Mouse (Mus musculus) macrophage (primary cell): Measurements from ENCODE around the gene Rasl10a. TPM values are rescaled to one million over a fixed set of nuclear protein-coding genes. Genes with fewer than 3 reads are reported as not detected.
"Not testable (repeated sequence)": the region's sequence is repeated elsewhere in the genome, so short reads cannot be mapped to it uniquely, and the experiment has no call there.

Source experiments
- H3K27ac ChIP-seq: fragments of 350-480 bp; formaldehyde crosslinking; 2 replicates; pipeline ENCODE4 v1.9.0; 2021
- H3K36me3 ChIP-seq: fragments of 350-480 bp; formaldehyde crosslinking; 2 replicates; pipeline ENCODE4 v1.9.0; 2021; ENCODE audit errors: inconsistent target
- H3K4me3 ChIP-seq: fragments of 350-480 bp; formaldehyde crosslinking; 2 replicates; pipeline ENCODE4 v1.9.0; 2021; ENCODE audit errors: inconsistent target
- H3K79me2 ChIP-seq: fragments of 350-480 bp; formaldehyde crosslinking; 2 replicates; pipeline ENCODE4 v1.9.0; 2021; ENCODE audit errors: inconsistent target
- WGBS: methylation state at CpG from one replicate; pipeline ENCODE4 v1.1.7; 2026; ENCODE audit warnings: inconsistent platforms; ENCODE audit not compliant: missing documents; 5-methylcytosine and 5-hydroxymethylcytosine counted together
- polyA plus RNA-seq: library from polyadenylated mRNA; stranded (reverse); fragments of 250-400 nt; gene quantifications from 3 replicates; pipeline ENCODE4 v1.2.4, GENCODE M21; 2018; ENCODE audit warnings: inconsistent platforms

Gene Rasl10a
- polyA plus RNA-seq, 1 experiment from 2014 or later, result not detected

DNA sequence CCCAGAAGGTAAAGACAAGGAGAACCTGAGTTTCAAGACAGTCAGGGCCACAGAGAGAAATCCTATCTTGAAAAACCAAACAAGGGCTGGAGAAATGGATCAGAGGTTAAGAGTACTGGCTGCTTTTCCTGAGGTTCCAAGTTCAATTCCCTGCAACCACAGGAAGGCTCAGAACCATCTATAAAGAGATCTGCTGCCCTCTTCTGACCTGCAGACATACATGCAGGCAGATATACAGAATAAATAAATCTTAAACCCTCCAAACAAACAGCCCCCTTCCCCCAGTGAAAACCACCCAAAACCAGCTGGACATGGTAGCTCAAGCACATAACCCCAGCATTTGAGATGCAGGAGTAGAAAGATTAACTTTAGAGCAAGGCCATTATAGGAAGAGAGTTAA, 17.8 kb downstream of the Rasl10a start:
- peaks cover 63% of the 10 kb centered on the region for H3K36me3 ChIP-seq
- no peak overlapping the region for H3K27ac ChIP-seq

DNA sequence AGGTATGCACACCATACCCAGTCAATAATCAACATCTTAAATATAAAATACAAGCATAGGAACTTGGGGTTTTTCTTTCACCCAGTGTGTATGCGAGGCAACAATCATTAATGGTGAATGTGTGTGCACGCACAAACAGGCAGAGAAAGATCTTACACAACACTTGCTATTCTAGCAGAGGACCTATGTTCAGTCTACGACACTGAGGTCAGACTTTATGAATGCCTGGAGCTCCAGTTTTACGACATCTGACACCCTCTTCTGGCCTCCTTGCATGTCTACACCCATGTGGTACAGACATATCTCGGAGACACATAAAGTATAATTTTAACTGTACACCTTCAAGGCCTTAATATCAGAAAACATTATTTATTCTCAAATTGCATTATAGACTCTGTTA, 18.9 kb downstream of the Rasl10a start:
- peaks cover 63% of the 10 kb centered on the region for H3K36me3 ChIP-seq
- H3K27ac ChIP-seq, H3K4me3 ChIP-seq: not testable (repeated sequence)
- peaks cover 72% of the 10 kb centered on the region for H3K79me2 ChIP-seq
- WGBS, result 90% methylated on average over 2 of the region's 5 CpGs

More for the DNA sequence above, 17.8 kb downstream of the Rasl10a start:
- Histone ChIP-seq H3K79me2 (peaks cover 61% of the 10 kb centered on the region), H3K4me3 (no peak overlapping the region)

DNA sequence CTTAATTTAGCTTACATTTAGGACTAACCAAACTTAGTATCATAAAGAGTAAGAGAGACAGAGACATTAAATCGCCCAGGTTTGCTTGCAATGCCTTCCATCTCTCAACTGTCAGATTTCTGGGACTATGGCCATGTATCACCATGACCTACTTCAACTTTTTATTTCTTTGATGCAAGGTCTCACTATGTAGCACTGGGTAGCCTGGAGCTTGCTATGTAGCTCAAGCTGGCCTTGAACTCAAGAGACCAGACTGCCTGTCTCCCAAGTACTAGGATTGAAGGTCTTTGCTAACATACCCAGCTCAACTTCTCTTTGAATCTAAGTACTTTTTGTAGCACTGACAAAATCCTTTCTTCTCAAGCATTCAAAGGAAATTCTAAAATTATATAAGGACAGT, 31.2 kb downstream of the Rasl10a start:
- WGBS, result 100% methylated on average over 1 of the region's 1 CpGs
- peaks cover 100% of the 10 kb centered on the region for H3K79me2 ChIP-seq
- peaks cover 93% of the 10 kb centered on the region for H3K36me3 ChIP-seq
- H3K27ac ChIP-seq, result no peak overlapping the region
- H3K4me3 ChIP-seq, result no peak overlapping the region

DNA sequence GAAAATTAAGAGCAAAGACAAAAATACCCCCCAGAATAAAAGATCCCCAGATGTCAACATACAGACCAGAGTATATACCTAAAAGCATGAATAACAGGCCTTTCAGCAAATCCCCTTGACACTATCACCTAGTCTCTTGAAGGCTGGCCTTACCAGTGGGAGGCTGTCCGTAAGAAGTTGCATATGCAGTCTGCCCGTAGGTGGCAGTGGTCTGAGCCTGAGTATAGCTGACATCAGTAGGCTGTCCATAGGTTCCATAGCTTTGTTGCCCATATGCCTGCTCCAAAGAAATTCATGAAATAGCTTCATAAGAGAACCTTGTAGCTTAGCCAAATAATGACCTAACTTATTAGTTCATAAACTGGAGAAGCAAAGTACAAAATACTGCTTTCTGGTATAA, 33.8 kb downstream of the Rasl10a start:
- peaks cover 100% of the 10 kb centered on the region for H3K79me2 ChIP-seq
- 46% methylated on average over 2 of the region's 2 CpGs for WGBS
- H3K36me3 ChIP-seq, result peaks cover 67% of the 10 kb centered on the region
- H3K4me3 ChIP-seq, result no peak overlapping the region
- H3K27ac ChIP-seq, result no peak overlapping the region

DNA sequence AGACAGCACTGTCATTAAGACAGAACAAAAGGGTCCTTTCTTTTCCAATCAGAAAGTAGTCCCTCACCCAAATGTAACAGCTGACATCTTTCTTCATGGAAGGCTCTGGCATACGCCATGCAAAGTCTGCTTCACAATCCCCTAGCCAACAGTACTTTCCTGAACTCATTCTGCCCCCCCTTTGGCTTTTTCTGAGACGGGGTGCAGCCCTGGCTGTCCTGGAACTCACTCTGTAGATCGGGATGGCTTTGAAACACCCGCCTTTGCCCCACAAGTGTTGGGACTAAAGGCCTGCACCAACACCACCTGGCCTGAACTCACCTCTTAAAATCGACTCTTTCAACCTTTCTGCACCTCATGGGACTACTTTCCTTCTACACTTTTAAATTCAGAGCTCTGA, 37.9 kb downstream of the Rasl10a start:
- Histone ChIP-seq H3K79me2 (peaks cover 84% of the 10 kb centered on the region), H3K4me3 (no peak overlapping the region), H3K36me3 (peaks cover 27% of the 10 kb centered on the region), H3K27ac (no peak overlapping the region)
- 76% methylated on average over 5 of the region's 5 CpGs for WGBS

DNA sequence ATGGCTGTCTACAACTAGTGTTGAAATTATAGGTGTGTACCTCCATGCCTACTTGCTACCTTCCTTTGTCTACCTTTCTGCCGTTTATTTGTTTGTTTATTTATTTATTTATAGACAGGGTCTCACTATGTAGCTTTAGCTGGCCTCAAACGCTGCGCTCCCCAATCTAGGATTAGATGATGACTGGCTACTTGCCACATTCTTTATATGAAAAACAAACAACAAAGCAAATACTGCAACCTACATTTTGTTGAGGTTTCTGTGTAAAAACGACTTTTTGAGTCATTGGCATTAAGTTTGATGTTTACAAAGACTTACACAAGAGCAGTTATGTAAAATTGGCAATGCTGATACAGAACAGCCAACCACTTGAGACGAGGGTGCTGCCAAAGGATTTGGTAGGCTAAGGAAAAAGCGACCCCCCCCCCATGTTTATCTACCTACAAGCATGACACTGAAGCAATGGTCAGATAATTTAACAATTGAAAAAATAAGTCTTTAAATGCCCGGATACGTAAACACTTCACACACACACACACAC, 38.6 kb downstream of the Rasl10a start:
- 51% methylated on average over 7 of the region's 8 CpGs for WGBS
- H3K4me3 ChIP-seq, result peak overlapping the region; percentile 84; the same call in 1 of the 2 replicates
- H3K36me3 ChIP-seq, result peaks cover 21% of the 10 kb centered on the region
- no peak overlapping the region for H3K27ac ChIP-seq
- H3K79me2 ChIP-seq, result peaks cover 77% of the 10 kb centered on the region

DNA sequence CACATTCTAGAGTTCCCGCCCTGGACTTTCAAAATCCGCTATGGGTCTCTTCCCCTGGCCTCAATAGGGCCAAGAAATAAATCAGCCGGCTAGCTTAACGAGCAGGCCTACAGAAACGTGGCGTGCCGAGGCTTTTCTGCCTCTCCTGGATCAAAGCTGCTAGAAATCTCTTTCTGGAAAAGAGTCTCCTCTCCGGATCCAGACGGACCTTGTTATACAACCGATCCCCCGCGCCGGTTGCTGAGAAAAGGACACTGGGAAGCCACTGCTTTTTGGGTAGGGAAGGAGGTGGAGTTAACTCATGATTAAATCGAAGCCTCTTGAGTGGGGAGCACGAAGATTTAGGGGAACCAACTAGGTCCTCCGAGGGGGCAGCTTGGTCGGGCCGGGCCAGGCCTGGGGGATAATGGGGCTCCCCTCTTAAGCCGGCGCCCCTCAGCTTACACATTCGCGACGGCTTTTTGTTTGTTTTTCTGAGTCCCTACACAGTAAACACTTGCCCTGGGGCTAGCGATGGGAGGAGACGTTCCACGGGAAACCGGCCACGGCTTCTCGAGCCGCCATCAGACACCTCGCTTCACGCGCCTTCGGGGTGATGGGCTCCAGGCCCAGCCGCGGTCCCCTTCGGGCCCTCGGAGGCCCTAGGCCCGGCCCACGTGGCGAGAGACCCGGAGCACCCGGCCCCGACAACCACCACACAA, 40.3 kb downstream of the Rasl10a start:
- Histone ChIP-seq H3K27ac (peak overlapping the region; percentile 99), H3K4me3 (peak overlapping the region; percentile 84), H3K36me3 (peaks cover 5% of the 10 kb centered on the region; the same call in 1 of the 2 replicates), H3K79me2 (peaks cover 61% of the 10 kb centered on the region)
- WGBS, result 3% methylated on average over 36 of the region's 44 CpGs

DNA sequence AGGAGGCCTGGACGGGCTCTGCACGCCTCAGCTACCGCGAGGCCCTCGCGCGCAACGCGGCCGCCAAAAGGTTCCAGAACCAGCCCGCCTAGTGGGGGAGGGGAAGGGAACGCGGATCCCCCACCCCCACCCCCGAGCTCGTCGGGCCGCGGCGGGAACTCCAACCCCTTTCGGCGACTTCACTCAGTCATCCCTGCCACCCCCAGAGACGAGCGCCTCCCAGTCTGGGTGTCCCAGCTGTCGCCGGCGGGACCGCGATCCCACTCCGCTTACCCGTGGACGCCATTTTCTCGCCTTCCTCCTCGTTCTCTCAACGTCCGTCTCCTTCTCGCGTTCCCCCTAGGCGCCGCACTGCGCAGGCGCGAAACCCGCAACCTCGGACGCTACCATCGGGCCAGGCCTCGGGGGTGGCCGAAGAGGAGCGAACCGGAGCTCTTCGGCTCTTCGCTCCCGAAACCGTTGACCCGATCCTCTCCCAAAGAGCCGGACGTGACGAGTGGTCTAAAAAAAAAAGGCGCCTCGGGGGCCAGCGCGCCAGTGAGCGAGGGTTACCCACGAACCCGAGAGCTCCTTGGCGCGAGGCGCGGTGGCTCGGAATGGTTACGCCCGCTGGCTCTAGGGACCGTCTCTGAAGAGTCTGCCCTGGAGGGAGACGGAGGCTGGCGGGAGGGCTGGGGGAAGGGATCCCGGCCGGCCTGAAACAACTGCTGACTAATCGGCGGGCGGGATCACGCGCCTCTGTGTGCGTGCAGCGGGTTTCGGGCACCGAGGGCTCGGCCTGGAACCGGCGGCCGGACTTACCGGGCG, 41.0 kb downstream of the Rasl10a start, which contains the start of the genes Rhbdd3 and Ewsr1:
Gene Rhbdd3 (plus strand): TSS at position 191 of the 807 bp plus-strand sequence.
Gene Ewsr1 (minus strand): TSS at position 531 of the 807 bp plus-strand sequence.
- peaks cover 54% of the 10 kb centered on the region for H3K79me2 ChIP-seq
- under 1% methylated on average over 81 of the region's 92 CpGs for WGBS

DNA sequence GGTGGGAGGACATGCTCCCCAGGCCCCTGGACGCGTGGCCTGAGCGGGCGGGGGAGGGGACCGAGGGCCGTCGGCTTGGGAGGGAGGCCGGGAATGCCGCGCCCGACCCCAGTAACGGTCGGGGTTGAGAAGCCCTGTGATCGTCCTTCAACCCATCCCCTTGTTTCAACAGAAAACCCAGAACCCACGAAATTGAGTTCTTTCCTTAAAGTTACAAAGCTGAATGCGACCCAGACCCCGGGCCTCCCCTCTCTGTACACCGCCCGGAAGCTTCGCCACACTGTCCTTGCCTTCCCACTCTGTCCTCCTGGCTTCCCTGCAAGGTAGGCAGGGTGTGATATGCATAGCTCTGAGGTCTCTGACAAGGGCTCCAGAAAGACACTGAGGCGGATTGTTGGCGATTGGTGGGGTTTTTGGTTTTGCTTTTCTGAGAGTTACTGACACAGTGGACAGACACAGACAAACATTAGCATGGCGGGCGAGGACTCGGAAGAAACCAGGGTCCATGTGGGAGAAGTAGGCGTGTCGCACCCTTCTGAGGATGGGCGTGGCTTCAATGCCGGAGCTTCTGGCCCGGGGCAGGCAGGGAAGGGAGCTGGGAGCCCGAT, 41.8 kb downstream of the Rasl10a start:
- 1% methylated on average over 28 of the region's 31 CpGs for WGBS

More for the DNA sequence above, 41.0 kb downstream of the Rasl10a start, which contains the start of the genes Rhbdd3 and Ewsr1:
- peak within 1 kb of the TSS; percentile 84 for H3K4me3 ChIP-seq
- H3K36me3 ChIP-seq, result no peaks in the 10 kb centered on the region; the same call in 1 of the 2 replicates
- H3K27ac ChIP-seq, result peak within 1 kb of the TSS; percentile 99

DNA sequence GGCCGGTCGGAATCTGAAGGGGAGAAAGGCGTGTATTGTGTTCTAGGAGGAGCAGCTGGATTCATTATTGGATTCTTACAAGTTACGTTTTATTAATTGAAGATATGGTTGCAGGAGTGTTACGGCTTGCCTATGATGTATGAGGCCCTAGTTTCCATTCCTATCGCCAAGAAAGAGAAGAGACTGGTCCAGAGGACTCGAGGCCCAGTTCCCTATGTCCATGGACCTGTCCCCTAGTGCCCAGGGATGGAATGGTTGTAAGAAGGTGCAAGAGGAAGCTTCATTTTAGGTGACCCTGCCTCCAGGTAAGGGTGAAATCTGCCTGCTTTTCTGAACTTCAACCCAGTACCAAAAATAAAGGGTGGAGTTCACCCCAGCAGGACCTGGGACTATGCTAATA, 42.4 kb downstream of the Rasl10a start:
- Histone ChIP-seq H3K79me2 (peaks cover 40% of the 10 kb centered on the region), H3K36me3 (peaks cover 6% of the 10 kb centered on the region; the same call in 1 of the 2 replicates), H3K27ac (peak overlapping the region; percentile 99), H3K4me3 (peak overlapping the region; percentile 55)
- 6% methylated on average over 7 of the region's 7 CpGs for WGBS

More for the DNA sequence above, 41.8 kb downstream of the Rasl10a start:
- H3K27ac ChIP-seq, result peak overlapping the region; percentile 99
- peak overlapping the region; percentile 55 for H3K4me3 ChIP-seq
- peaks cover 46% of the 10 kb centered on the region for H3K79me2 ChIP-seq
- H3K36me3 ChIP-seq, result peaks cover under 1% of the 10 kb centered on the region; the same call in 1 of the 2 replicates

DNA sequence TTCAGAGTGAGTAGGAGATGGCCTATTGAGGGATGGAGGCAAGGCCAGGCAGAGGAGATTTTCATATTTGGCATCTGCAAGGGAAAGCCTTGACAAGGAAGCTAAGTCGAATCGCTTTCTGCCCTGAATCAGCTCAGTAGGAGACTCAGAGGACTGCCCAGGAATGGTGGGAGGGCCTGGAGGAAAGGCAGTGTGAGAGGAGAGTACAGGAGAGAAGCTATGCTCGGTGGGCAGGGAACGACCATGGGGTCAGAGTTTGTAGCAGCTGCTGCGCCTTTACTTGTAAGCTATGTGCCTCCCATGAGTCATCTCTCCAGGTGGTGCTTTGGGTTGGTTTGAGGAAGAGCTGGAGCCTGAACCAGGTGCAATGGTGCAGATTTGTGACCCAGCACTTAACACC, 42.9 kb downstream of the Rasl10a start:
- Histone ChIP-seq H3K36me3 (peaks cover 6% of the 10 kb centered on the region; the same call in 1 of the 2 replicates), H3K27ac (no peak overlapping the region), H3K79me2 (peaks cover 35% of the 10 kb centered on the region), H3K4me3 (no peak overlapping the region)
- 91% methylated on average over 5 of the region's 5 CpGs for WGBS

DNA sequence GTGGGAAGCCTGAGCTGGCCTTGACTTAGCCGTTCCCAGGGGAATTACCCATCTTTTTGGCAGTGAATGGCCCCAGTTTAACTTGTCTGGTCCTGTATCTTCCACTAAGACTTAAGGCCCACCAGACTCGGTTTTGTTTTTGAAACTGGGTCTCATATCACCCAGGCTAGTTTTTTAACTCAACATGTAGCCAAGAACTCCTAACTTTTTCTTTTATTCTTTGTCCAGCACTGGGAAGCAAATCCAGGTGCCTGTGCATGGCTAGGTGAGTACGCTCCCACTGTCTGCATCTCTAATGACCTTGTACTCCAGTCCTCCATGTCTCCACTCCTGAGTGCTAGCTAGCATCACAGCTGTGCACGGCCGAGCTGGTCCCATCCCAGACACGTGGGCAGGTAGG, 43.7 kb downstream of the Rasl10a start:
- Histone ChIP-seq H3K79me2 (peaks cover 26% of the 10 kb centered on the region), H3K36me3 (peaks cover 6% of the 10 kb centered on the region; the same call in 1 of the 2 replicates), H3K27ac (no peak overlapping the region), H3K4me3 (no peak overlapping the region)
- 95% methylated on average over 6 of the region's 6 CpGs for WGBS

DNA sequence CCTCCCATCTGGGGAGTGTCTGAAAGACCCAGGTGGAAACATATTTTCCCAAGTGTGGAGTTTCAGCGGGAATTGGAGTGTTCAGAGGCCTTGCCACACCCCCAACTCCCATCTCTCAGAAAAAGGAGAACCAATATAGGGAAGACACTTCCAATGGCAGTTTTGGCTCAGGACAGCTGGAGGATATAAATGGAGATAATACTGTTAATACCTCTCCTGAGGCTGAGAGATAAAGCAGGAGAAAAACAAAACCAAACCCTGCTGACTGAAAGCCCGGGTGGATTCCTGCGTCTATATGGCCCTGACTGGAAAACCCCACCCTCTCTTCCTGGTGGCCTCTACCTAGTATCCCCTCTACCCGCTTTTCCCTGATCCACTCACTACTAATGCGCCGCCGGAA, 44.5 kb downstream of the Rasl10a start:
- WGBS, result 88% methylated on average over 7 of the region's 7 CpGs
- Histone ChIP-seq H3K4me3 (no peak overlapping the region), H3K27ac (no peak overlapping the region), H3K79me2 (peaks cover 19% of the 10 kb centered on the region), H3K36me3 (peaks cover 6% of the 10 kb centered on the region; the same call in 1 of the 2 replicates)

DNA sequence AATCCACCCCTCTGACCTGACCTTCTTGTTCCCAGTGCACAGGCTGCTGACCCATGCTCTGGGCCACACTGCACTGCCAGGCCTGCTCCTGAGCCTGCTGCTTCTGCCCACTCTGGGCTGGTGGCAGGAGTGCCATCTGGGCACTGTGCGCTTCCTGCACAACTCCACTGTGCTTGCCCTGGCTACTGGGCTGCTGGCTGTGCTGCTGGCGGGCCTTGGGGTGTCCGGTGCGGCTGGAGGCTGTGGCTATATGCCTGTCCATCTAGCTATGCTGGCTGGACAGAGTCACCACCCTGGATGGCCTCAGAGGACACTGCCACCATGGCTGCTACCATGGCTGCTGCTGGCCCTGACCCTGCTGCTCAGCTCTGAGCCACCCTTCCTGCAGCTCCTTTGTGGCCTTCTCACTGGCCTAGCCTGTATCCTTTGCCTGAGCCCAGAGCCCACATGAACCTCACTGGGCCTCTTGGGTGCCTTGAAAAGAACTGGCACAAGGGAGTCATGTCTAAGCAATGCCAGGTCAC, 46.1 kb downstream of the Rasl10a start:
- no peak overlapping the region for H3K27ac ChIP-seq
- 100% methylated on average over 4 of the region's 4 CpGs for WGBS
- peaks cover 6% of the 10 kb centered on the region; the same call in 1 of the 2 replicates for H3K36me3 ChIP-seq
- H3K4me3 ChIP-seq, result no peak overlapping the region
- peaks cover 4% of the 10 kb centered on the region; the same call in 1 of the 2 replicates for H3K79me2 ChIP-seq
